Mouse (Mus musculus) midbrain, embryonic 11.5 days (tissue): ENCODE results near the gene Hsp90ab1. TPM values are rescaled to one million over a fixed set of nuclear protein-coding genes. Genes with fewer than 3 reads are reported as not detected.

Source experiments
- ATAC-seq: fragments of 200-750 bp; cut with Nextera tagmentation; 2 replicates; pipeline ENCODE4 v1.8.0; 2017; ENCODE audit warnings: moderate TSS enrichment, moderate library complexity; ENCODE audit not compliant: low FRiP score
- DNase-seq: peaks from one replicate; pipeline ENCODE4 v3.0.0; 2015; ENCODE audit warnings: low spot score; ENCODE audit errors: missing footprints
- H3K27ac ChIP-seq: fragments of 300-500 bp; sonication (generic); 2 replicates; pipeline ENCODE4 v1.5.1; 2014; ENCODE audit warnings: low read depth, low read length
- H3K27me3 ChIP-seq: fragments of 300-500 bp; sonication (generic); 2 replicates; pipeline ENCODE4 v1.6.1; 2014; ENCODE audit warnings: mild to moderate bottlenecking, low read length, moderate library complexity, mixed read lengths; ENCODE audit not compliant: control insufficient read depth, insufficient read depth
- H3K36me3 ChIP-seq: fragments of 300-500 bp; sonication (generic); 2 replicates; pipeline ENCODE4 v1.6.1; 2014; ENCODE audit warnings: mild to moderate bottlenecking, low read length, moderate library complexity, mixed read lengths; ENCODE audit not compliant: control insufficient read depth, insufficient read depth
- H3K4me1 ChIP-seq: fragments of 300-500 bp; sonication (generic); 2 replicates; pipeline ENCODE4 v1.6.1; 2014; ENCODE audit warnings: low read length; ENCODE audit not compliant: control insufficient read depth, insufficient read depth
- H3K4me2 ChIP-seq: fragments of 300-500 bp; sonication (generic); 2 replicates; pipeline ENCODE4 v1.6.1; 2014; ENCODE audit warnings: mild to moderate bottlenecking, moderate library complexity
- H3K4me3 ChIP-seq: fragments of 300-500 bp; sonication (generic); 2 replicates; pipeline ENCODE4 v1.5.1; 2014; ENCODE audit warnings: low read depth, low read length
- H3K9ac ChIP-seq: fragments of 300-500 bp; sonication (generic); 2 replicates; pipeline ENCODE4 v1.6.1; 2014; ENCODE audit warnings: low read length
- H3K9me3 ChIP-seq: fragments of 300-500 bp; sonication (generic); 2 replicates; pipeline ENCODE4 v1.6.1; 2016; ENCODE audit warnings: low read length; ENCODE audit not compliant: control insufficient read depth
- WGBS: fragments of 180-500 bp; shearing (Covaris S2); extraction: QIAGEN DNeasy Blood & Tissue Kit; methylation state at CpG from one replicate; pipeline ENCODE4 v1.1.7; 2014; 5-methylcytosine and 5-hydroxymethylcytosine counted together
- polyA plus RNA-seq: library from polyadenylated mRNA; unstranded; fragments of >200 nt; fragmentation: Nextera tagmentation; extraction: Ambion mirVana; gene quantifications from 2 replicates; pipeline ENCODE4 v1.2.1, GENCODE M21; 2014

Gene Hsp90ab1
- polyA plus RNA-seq, 1 experiment from 2014 or later: 1,690 TPM

- Histone ChIP-seq H3K9me3 (no peaks in the 10 kb centered on the region), H3K9ac (no peak overlapping the region), H3K36me3 (no peaks in the 10 kb centered on the region; the same call in 1 of the 2 replicates), H3K4me3 (no peak overlapping the region), H3K27ac (no peak overlapping the region), H3K4me2 (no peak overlapping the region), H3K4me1 (peaks cover 20% of the 10 kb centered on the region), H3K27me3 (peaks cover 20% of the 10 kb centered on the region)
- 47% methylated on average over 7 of the region's 7 CpGs for WGBS
- ATAC-seq (no peak), DNase-seq (no peak)
Measured at GRCm38 (mm10) chr17:45551249-45551796, 21.7 kb downstream of the Hsp90ab1 start.

- Histone ChIP-seq H3K4me3 (peak overlapping the region; percentile 91; the same call in 1 of the 2 replicates), H3K9ac (peak overlapping the region; percentile 98), H3K36me3 (no peaks in the 10 kb centered on the region; the same call in 1 of the 2 replicates), H3K27ac (no peak overlapping the region), H3K4me2 (peak overlapping the region; percentile 78), H3K4me1 (peaks cover 24% of the 10 kb centered on the region), H3K27me3 (peaks cover 30% of the 10 kb centered on the region), H3K9me3 (no peaks in the 10 kb centered on the region)
- no peak for ATAC-seq
- no peak for DNase-seq
- 38% methylated on average over 5 of the region's 5 CpGs for WGBS
Measured at GRCm38 (mm10) chr17:45550253-45550652, 22.8 kb downstream of the Hsp90ab1 start.

DNA sequence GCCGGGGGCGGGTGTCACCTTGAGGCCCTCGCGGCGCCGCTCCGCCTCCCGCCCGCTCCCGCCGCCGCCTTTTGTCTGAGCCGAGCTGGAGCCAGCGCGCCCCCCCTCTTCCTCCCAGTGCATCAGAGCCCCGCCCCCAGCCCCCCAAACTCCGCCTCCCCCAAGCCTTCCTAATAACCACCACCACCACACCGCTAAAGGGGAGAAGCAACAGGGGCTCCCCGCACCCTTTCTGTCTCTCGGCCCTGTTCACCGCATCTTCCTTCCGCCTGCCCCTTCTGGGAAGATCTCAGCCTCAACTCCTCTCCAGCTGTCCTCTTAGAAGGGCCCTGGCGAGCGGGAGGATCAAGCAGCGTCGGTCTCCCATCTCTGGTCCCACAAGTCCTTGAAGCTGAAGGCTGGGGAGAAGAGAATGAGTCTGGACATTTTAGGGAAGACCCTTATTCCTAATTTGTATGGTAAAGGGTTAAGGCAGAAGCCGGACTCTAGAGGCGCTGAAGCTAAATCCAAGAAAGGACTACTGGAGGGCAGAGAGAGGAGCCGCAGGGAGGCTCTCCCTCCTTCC, 23.4 kb downstream of the Hsp90ab1 start, which contains the start of gene Tmem151b:
Gene Tmem151b (minus strand): TSS at position 61 of the 565 bp plus-strand sequence.
- Histone ChIP-seq H3K9ac (peak within 1 kb of the TSS; percentile 98), H3K4me2 (peak within 1 kb of the TSS; percentile 78), H3K4me3 (peak within 1 kb of the TSS; percentile 91), H3K27ac (peak within 1 kb of the TSS; percentile 88), H3K36me3 (no peaks in the 10 kb centered on the region; the same call in 1 of the 2 replicates), H3K4me1 (peaks cover 30% of the 10 kb centered on the region), H3K27me3 (peaks cover 36% of the 10 kb centered on the region), H3K9me3 (no peaks in the 10 kb centered on the region)
- peak; percentile 97 for DNase-seq
- 0% methylated on average over 14 of the region's 29 CpGs for whole genome bisulfite sequencing
- peak; percentile 45; the same call in 1 of the 2 replicates for ATAC-seq

GRCm38 (mm10) chr17:45548541-45549512, 24.2 kb downstream of the Hsp90ab1 start:
- H3K36me3 ChIP-seq: no peaks in the 10 kb centered on the region; the same call in 1 of the 2 replicates
- DNase-seq (peak; percentile 96), ATAC-seq (peak; percentile 65)
- 3% methylated on average over 39 of the region's 68 CpGs for WGBS
- peak overlapping the region; percentile 78 for H3K4me2 ChIP-seq
- peak overlapping the region; percentile 98 for H3K9ac ChIP-seq
- H3K27me3 ChIP-seq: peaks cover 44% of the 10 kb centered on the region
- H3K27ac ChIP-seq: peak overlapping the region; percentile 88
- peaks cover 37% of the 10 kb centered on the region for H3K4me1 ChIP-seq
- no peaks in the 10 kb centered on the region for H3K9me3 ChIP-seq
- H3K4me3 ChIP-seq: peak overlapping the region; percentile 91

- Histone ChIP-seq H3K27me3 (peaks cover 53% of the 10 kb centered on the region), H3K9ac (no peak overlapping the region), H3K4me3 (no peak overlapping the region), H3K4me2 (no peak overlapping the region), H3K9me3 (no peaks in the 10 kb centered on the region), H3K36me3 (no peaks in the 10 kb centered on the region; the same call in 1 of the 2 replicates), H3K4me1 (peaks cover 37% of the 10 kb centered on the region), H3K27ac (no peak overlapping the region)
- ATAC-seq (no peak), DNase-seq (no peak)
- WGBS: 78% methylated on average over 5 of the region's 5 CpGs
Measured at GRCm38 (mm10) chr17:45547461-45548190, 25.4 kb downstream of the Hsp90ab1 start.

- WGBS: 62% methylated on average over 16 of the region's 16 CpGs
- Histone ChIP-seq H3K9ac (no peak overlapping the region), H3K36me3 (no peaks in the 10 kb centered on the region; the same call in 1 of the 2 replicates), H3K4me1 (peaks cover 34% of the 10 kb centered on the region), H3K9me3 (no peaks in the 10 kb centered on the region), H3K27ac (no peak overlapping the region), H3K4me3 (no peak overlapping the region), H3K4me2 (no peak overlapping the region), H3K27me3 (peaks cover 53% of the 10 kb centered on the region)
- no peak for ATAC-seq
- no peak for DNase-seq
Measured at GRCm38 (mm10) chr17:45546941-45547340, 26.1 kb downstream of the Hsp90ab1 start.

- no peak for ATAC-seq
- 4% methylated on average over 74 of the region's 74 CpGs for WGBS
- no peaks in the 10 kb centered on the region; the same call in 1 of the 2 replicates for H3K36me3 ChIP-seq
- DNase-seq: peak; percentile 94
- peak overlapping the region; percentile 24 for H3K9ac ChIP-seq
- H3K4me1 ChIP-seq: peaks cover 29% of the 10 kb centered on the region
- peak overlapping the region; percentile 20 for H3K4me3 ChIP-seq
- no peak overlapping the region for H3K27ac ChIP-seq
- peaks cover 53% of the 10 kb centered on the region for H3K27me3 ChIP-seq
- H3K4me2 ChIP-seq: peak overlapping the region; percentile 33
- no peaks in the 10 kb centered on the region for H3K9me3 ChIP-seq
Measured at GRCm38 (mm10) chr17:45545278-45545961, 27.7 kb downstream of the Hsp90ab1 start.

DNA sequence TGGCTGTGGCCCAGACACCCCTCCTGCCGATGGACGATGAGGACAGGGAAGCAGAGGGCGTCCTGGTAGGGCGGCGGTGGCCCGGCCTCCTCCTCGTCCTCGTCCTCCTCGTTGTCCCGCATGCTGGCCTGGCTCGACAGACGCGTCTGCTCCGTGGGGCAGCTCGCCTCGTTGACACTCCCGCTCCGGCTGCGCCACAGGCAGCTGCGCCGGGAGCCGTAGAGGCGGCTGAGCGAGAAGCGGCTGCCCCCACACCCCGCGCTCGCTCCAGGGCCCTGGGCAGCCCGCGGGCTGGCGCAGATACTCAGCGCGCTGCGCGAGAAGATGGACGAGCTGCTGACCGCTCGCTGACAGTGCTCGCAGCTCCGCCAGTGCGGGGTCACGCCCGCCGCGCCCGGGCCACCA, 28.2 kb downstream of the Hsp90ab1 start:
- H3K9me3 ChIP-seq: no peaks in the 10 kb centered on the region
- H3K4me2 ChIP-seq: peak overlapping the region; percentile 33
- peaks cover 25% of the 10 kb centered on the region for H3K4me1 ChIP-seq
- DNase-seq (no peak), ATAC-seq (no peak)
- H3K9ac ChIP-seq: peak overlapping the region; percentile 12; the same call in 1 of the 2 replicates
- H3K4me3 ChIP-seq: peak overlapping the region; percentile 20
- H3K27me3 ChIP-seq: peaks cover 53% of the 10 kb centered on the region
- no peaks in the 10 kb centered on the region; the same call in 1 of the 2 replicates for H3K36me3 ChIP-seq
- H3K27ac ChIP-seq: no peak overlapping the region
- WGBS: 1% methylated on average over 40 of the region's 46 CpGs
